Mouse (Mus musculus): ENCODE measurements at regions not wholly inside any gene's neighbourhood (a gene's known extent, or its start where the extent isn't known, plus 50 kb on each side); places are given as distances from the start of the nearest gene placed in this dataset.
"Not testable (repeated sequence)": the region's sequence is repeated elsewhere in the genome, so short reads cannot be mapped to it uniquely, and the experiment has no call there.

DNA sequence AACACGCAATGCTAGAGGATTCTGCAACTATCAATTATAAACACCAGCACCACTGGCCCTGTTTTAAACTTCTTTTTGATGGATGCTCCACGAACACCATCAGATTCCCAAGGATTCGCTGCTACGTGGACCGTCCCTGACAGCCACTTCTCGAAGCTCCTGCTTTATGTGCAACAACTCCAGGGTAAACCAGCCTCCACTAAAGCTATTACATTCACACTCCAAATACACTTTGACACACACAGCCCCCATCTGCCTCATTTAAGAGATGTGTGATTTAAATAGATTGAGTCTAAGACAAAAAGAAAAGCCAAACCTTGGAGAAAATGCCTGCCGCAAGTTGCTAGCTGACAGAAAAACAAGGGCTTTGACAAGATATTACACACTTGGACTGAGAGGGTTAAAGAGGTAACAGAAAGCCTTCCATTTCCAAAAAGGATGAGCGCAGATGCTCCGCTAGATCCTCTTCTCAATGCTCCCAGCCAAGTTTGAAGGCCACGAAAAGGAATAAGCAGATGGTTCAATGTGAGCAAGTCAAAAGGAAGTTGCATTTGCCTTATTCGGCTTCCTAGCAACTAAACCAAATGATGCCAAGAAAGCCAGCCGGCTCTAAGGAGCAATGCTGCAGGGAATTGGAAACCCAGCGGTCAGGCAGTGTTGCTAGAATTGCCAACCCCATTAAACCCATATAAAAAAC, 54.0 kb upstream of the Cnep1r1 start:
- intact Hi-C loops (cut with DNase I): no loop called here
- no peak for DNase-seq

DNA sequence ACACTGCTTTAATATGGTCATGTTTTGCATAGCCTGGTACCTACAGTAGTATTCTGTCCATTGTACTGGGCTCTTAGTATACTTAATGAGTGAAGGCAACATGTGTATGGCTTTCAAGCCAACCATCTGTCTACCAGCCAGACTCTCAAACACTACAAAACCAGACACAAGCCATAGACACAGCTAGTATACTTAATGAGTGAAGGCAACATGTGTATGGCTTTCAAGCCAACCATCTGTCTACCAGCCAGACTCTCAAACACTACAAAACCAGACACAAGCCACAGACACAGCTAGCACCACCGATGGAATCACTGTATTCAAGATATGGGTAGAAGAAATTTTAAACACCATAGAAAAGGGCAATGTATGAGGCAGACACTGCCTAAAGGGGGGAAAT, 59.5 kb upstream of the Cnep1r1 start:
- DNase-seq; intact Hi-C loops (cut with DNase I): not testable (repeated sequence)

DNA sequence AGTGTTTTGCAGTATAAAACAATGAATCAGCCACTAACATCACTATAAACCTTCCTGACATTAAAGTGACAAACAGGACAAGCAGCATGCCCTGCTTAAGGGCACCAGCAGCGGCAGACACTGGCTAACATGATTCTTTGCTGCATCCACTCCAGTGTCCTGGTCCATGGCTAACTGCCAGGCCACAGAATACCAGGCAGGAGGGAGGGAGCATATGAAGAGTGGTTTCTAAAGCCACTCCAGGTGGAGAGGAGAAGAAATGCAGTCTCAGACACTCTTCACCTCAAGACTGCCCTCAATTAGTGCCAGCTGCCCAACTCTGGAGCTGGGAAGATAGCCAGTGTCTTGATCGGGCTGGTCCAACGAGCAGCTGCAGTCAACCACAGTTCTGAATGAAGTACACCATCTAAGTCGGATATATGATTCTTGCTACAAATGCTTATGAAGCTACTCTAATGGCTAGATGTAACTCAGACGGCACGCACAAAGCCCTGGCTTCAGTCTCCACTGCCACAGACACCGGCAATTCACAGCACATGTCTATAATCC, 60.8 kb upstream of the Cnep1r1 start:
- no peak for DNase-seq
- intact Hi-C loops (cut with DNase I): no loop called here

DNA sequence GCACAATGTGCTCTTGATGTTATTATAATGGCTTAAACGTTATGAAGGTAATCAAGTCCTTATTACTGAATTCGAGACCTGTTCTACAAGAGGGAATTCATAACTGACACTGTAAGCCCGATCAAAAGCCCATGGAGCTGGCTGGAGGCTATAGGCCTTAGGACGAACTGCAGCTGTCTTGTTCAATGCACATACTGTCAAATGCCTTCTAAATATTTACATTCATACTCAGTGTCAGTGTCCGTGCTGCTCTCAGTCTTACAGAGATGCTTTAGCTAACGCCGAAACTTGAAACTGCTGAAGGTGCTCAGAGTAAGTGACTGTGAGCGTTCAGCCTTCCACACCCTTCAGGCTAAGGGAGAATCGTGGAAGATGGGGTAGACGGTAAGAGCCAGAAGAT, 67.9 kb upstream of the Cnep1r1 start:
- no peak for DNase-seq
- intact Hi-C loops (cut with DNase I): no loop called here

DNA sequence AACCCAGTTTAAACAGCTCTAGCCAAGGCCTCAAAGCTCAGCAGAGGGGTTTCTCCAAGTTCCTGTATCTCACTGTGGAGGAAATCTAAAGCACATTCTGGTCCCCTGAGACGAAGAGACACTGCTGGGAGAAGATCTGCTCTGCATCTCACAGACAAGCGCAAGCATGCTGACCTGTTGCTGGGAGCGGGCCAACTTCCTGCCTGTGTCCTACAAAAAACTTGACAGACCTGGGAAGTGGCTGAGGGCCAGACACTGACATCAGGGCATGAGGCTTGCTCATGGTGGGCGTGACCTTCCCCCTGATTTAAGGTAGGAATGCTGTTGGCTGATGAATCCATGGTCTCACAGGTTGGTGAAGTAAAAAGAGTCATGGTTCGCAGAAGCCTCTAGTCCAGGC, 69.5 kb upstream of the Cnep1r1 start:
- intact Hi-C loops (cut with DNase I): no loop called here
- DNase-seq: peak; percentile 47 to 55

DNA sequence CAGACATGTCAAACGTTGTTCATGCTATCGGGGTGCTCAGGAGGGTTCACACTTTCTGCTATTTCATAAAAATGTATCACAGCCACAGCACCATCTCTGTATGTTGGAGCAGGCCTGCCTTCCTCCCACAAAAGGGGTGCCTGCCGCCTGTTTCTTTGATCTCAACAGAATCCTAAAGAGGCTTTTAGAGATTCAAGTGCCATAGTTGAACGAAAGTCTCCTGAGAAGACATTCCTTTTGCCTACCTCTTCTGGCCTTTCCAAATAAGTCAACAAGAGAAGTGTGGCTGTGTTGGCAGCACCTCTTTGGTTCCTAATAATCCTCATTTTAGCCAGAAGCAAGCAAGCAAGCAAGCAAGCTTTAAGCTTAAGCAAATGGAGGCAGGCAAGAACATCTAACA, 72.6 kb upstream of the Cnep1r1 start:
- intact Hi-C loops (cut with DNase I): no loop called here
- DNase-seq: no peak

DNA sequence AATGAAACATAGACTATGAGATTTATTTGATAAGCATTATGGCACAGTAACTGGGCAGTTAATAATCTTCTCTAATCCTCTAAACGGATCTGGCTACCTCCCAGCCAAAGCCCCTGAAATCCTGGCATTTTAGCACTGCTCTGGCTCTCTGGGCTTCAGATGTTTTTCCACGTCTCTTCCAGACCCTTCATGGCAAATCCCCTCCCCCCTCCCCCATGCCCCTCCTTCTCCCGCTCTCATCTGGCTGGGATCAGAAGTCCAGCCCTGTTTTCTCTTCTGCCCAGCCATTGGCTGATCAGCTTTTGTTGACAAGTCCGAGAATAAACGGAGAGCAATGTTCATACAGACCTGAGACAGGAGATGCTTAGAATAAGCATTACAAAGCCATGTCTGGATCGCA, 79.3 kb upstream of the Cnep1r1 start:
- no peak for DNase-seq
- intact Hi-C loops (cut with DNase I): no loop called here

DNA sequence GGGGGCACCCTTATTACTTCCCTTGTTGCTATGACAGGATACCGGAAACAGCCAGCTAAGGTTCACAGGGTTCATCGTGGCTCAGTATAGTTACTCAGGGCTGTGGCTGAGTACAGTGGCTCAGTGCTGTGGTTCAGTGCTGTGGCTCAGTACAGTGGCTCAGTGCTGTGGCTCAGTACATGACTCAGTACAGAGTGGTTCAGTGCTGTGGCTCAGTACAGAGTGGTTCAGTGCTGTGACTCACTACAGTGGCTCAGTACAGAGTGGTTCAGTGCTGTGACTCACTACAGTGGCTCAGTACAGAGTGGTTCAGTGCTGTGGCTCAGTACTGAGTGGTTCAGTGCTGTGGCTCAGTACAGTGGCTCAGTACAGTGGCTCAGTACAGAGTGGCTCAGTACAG, 78.6 kb upstream of the Zfp423 start:
- DNase-seq: no peak
- intact Hi-C loops (cut with DNase I): no loop called here

DNA sequence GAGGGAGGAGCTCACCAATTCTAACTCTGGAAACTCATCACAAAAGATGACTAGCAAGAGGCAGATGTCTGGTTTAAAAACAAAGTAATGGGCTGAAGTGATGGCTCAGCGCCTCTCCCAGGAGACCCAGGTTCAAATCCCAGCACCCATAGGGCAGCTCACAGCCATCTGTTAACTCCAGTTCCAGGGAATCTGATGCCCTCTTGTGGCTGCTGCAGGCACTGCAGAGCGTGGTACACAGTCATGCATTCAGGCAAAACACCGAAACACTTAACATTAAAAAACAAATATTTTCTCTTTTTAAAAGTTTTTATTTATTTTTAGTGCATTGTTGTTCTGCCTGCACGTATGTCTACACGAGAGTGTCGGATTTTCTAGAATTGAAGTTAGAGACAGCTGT, 73.7 kb upstream of the Zfp423 start:
- intact Hi-C loops (cut with DNase I): no loop called here

DNA sequence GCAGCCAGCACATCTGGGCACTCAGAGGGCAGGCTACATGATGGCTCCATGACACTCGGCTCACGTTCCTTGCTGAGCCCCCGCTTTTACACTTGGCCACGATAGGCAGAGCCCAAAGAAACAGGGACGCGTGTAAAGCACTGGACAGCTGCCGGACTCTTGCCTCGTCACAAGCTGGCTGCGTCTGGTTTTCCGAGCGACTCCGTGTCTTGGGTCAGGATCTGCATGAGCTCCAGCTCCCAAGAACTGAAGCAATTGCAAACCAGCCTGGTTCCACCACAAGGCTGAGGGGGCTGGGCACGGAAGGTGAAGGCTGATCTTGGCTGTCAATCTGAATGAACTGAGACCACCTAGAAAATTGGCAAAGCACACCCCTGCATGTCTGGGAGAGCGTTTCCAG, 65.1 kb upstream of the Zfp423 start:
- DNase-seq: no peak
- intact Hi-C loops (cut with DNase I): loop anchor here (5.0 kb wide), 1 partner anchor 362 kb away; no protein-coding TSS in a partner anchor

More for the DNA sequence above, 73.7 kb upstream of the Zfp423 start:
- DNase-seq: no peak

DNA sequence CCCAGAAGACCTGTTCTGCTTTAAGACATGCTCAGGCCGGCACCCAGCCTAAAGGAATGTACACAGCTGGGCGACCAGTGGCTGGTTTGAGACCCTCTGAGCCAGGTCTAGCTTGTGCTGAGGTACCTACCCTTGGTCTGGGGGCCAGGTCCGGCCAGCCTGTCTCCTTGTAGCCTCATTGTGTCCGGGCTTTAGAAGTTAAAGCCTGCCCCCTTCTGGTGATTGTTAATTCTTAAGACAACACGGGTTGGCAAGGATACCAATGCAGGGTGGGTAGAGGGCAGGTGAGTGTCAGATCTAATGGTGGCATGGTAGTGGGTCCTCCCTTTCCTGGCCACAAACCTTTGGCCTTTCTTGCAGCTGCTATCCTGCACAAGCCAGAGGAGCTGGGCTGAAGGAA, 64.0 kb upstream of the Zfp423 start:
- intact Hi-C loops (cut with DNase I): loop anchor here (1.0 to 5.0 kb wide), 4 partner anchors 308 to 429 kb away; no protein-coding TSS in a partner anchor
- peak; percentile 46 to 63 for DNase-seq

DNA sequence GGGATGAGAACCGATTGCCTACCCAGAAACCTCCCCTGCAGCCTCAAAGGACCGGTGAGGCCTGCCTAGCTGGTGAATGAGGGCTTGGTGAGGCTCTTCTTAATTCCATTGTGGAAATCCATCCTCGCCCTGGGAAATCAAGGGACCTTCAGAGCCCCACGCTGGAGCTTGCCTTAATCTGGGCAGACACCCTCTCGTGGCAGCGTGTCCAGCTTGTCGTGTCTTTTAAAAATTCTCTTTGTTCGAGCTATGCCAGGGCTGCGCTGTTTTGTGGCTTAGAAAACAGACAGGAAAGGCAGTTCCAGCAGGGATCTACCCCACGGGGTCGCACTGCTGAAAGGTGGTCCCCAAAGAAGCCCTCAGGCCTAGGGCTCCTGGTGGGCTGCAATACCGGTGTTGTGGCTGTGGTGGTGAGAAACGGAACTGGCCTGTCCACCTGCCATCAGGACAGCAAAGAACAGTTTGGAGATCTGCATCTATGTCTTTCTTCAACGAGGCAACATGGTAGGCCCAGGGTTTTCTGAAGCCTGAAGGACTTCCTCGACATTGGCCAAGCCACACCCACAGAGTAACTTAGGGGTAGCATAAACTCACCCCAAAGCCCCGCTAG, 63.5 kb upstream of the Zfp423 start:
- intact Hi-C loops (cut with DNase I): loop anchor here (1.0 to 5.0 kb wide), 4 partner anchors 308 to 429 kb away; no protein-coding TSS in a partner anchor
- DNase-seq: no peak

DNA sequence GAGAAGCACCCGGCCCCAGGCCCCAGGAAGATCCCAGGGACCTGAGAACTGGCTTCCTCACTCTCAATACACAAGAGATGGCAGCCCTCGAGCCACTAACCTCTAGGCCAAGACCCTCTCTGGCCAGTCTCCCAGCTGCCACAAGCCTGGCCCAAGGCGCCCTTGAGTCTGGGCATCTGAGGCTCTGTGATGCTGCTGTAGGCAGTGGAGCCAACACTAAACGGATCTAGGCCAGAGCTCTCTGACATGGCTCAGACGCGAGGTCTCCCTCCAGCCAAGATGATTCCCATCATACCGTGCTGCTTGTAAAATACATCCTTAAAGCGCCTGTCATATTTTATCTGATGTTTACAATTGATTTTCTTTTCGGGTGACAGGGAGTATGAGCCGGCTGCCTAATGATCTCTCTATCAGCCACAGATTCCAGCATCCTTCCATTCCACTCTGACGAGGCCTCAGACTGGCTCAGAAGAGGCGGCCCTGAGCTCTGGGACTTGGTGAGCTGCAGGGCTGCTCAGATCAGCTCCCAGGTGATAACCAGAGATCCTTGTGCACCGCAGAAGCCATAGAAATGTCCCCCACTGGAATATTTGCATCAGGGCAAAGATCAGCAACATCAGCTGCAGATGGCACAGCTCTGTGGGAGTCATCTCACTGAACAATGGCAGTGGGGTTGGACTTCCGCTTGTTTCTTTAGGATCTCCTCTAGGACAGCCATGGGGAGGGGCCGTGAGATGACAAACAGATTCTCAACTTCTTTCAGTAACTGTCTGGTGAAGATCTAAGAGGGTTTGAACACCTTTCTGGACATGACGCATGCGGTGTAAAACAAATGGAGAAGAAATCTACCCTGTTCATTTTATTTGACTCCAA, 60.1 kb upstream of the Zfp423 start:
- intact Hi-C loops (cut with DNase I): loop anchor here (5.0 kb wide), 1 partner anchor 357 kb away; no protein-coding TSS in a partner anchor
- no peak for DNase-seq

DNA sequence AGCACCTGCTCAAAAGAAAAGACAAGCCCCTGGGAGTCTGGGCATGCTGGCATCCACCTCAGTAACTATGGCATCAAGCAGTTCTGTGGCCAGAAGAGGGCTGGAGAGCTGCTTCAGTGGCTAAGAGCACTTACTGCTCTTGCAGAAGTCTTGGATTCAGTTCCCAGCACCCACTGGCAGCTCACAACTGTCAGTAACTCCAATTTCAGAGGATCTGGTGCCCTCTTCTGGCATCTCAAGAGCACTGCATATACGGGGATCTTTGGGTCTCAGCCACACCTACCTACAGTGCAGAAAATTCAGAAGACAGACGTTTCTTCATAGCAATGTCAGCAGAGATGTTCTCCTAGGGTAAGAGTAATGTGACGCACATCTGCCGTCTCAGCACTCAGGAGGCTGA, 59.1 kb upstream of the Zfp423 start:
- intact Hi-C loops (cut with DNase I): no loop called here
- no peak for DNase-seq

DNA sequence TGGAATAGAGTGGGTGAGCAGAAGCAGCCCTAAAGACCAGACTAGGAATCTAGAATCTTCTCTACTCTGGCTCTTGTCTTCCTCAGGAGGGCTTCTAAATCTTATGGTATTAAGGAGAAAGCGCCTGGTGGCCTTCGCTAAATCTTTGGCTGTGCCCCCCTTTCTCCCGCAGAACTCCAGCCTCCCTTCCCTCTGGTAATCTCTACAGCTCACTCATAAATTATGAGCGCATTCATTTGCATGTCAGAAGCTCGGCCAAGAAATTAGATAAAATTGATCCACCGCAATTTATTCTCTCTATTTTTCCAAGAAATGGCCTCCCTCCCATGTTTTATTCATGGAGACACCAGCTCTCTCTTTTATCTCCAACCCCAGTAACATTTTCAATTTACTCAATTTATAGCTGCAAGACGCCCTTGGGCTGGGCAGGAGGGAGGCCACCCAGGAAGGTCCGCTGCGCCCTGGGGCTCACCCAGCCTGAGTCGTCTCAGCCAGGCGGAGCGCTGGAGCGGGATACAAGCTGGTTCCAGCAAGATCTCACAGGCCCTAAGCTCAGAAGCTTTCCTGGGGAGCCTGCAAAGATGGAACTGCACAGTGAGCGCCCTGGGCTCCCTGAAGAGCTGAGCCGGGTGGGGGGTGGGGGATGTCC, 52.9 kb upstream of the Zfp423 start:
- intact Hi-C loops (cut with DNase I): no loop called here
- no peak for DNase-seq

DNA sequence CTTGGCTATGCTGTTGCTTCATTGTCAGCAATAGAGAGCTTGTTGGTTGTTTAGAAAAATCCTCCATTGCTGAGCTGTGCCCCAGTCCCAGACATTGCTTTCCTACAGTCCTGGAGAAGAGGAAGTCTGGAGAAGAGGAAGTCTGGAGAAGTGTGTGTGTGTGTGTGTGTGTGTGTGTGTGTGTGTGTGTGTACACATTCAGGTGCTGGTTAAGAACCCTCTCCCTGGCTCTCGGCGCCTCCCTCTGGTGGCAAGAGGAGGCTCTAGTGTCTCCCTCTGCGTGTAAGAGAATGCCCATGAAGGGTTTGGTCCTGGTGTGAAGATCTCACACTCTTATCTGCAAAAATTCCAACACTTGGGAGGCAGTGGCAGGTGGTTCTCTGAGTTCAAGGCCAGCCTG, 51.2 kb upstream of the Zfp423 start:
- intact Hi-C loops (cut with DNase I): loop anchor here (2.0 kb wide), 1 partner anchor 50 kb away; no protein-coding TSS in a partner anchor
- peak; percentile 48 to 57 for DNase-seq

DNA sequence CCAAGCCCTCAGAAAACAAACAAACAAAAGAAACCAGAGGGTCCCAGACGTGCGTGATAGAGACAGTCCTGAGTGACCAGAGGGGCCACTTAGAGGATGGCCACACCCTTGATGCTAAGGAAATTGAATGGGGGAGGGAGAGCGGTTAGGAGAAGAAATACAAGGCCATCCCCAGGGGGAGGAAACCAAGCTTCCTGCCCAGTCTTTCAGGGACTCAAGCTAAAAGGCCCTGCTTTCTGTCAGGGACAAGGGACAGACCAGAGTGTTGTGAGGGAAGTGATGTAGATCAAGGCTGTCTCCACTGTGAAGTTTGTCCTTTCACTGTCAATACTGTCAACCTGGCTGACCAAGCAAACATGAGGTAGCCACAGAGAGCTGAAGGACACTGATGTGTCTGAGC, 50.5 kb upstream of the Zfp423 start:
- peak in 1 of 2 experiments; percentile 14 for DNase-seq
- intact Hi-C loops (cut with DNase I): loop anchor here (2.0 kb wide), 1 partner anchor 49 kb away; no protein-coding TSS in a partner anchor

Measured in heart, postnatal 10 days (tissue).